Mouse (Mus musculus): ENCODE measurements around the gene Mogs.

DNA sequence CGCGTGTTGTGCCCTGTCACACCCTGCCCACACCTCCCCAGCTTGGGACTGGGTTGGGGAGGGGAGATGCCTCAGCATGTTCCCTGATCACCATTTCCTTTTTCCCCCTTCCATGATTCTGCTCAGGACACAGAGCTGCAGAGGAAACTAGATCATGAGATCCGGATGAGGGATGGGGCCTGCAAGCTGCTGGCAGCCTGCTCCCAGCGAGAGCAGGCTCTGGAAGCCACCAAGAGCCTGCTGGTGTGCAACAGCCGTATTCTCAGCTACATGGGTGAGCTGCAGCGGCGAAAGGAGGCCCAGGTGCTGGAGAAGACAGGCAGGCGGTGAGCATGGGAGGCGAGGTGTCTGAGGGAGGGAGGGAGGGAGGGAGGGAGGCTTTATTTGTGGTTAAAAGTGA is 30.5 kb downstream of the Mogs start:
- TF ChIP-seq CTCF (IDR thresholded peaks at IDR 0.05; ENCODE audit: extremely low read depth, insufficient read length, insufficient replicate concordance, low read depth, low read length) (no peak), POLR2A (IDR thresholded peaks at IDR 0.05; ENCODE audit: low read depth, low read length) (no peak)
